Comparison of ENCODE assay signal across 12 mouse cellular contexts in genomic region chr11:79336722-79337267, GRCm38 (mm10). TPM values are rescaled to one million over a fixed set of nuclear protein-coding genes. Genes with fewer than 3 reads are reported as not detected.
A peak's percentile ranks its signal among the peaks of the same experiment; 100 is the strongest.
DNase-seq lines count a peak whose midpoint lies in the region; ATAC-seq and TF ChIP-seq lines count a peak whose summit lies in the region.
"Had no signal": no experiment of that assay in that cellular context is flagged by ENCODE, and none has a peak within 500 bp of the region (broad histone marks: within the 10 kb centered on the region; RNA-seq: fewer than 3 reads in every experiment).

No protein-coding gene starts in this region.

- peak; percentile 52 for TF ChIP-seq CTCF in lung, adult 2 months (IDR thresholded peaks at IDR 0.05; ENCODE audit: insufficient read depth, low read length)
- peak; percentile 69 for TF ChIP-seq CTCF in liver, embryonic 14.5 days (IDR thresholded peaks at IDR 0.05; ENCODE audit: low read depth)

- no peak overlapping the region for H3K9ac ChIP-seq in liver, embryonic 14.5 days (replicated peaks)
- H3K9ac ChIP-seq: hindbrain, embryonic 15.5 days; limb, embryonic 15.5 days; neural tube, embryonic 12.5 days had no signal

- no peaks in the 10 kb centered on the region for H3K9me3 ChIP-seq in liver, embryonic 14.5 days (ENCODE audit: control insufficient read depth, low read length)
- peaks cover 4% of the 10 kb centered on the region; the same call in 1 of the 2 replicates for H3K9me3 ChIP-seq in forebrain, embryonic 10.5 days
- H3K9me3 ChIP-seq: hindbrain, embryonic 15.5 days; limb, embryonic 15.5 days; neural tube, embryonic 12.5 days had no signal

- no peak for TF ChIP-seq POLR2A in lung, adult 2 months (IDR thresholded peaks at IDR 0.05; ENCODE audit: borderline replicate concordance, extremely low read depth, low read depth, low read length)

- peaks cover 10% of the 10 kb centered on the region; the same call in 1 of the 2 replicates for H3K4me1 ChIP-seq in lung, adult 2 months (ENCODE audit: control insufficient read depth, insufficient read depth, low read length)
- peaks cover 4 to 10% of the 10 kb centered on the region in 2 experiments for H3K4me1 ChIP-seq in liver, embryonic 14.5 days (replicated peaks; ENCODE audit: control insufficient read depth in 2 of 2, insufficient read depth in 2 of 2, low read length in 1 of 2)
- H3K4me1 ChIP-seq in forebrain, embryonic 10.5 days = peaks cover 33% of the 10 kb centered on the region

- H3K4me2 ChIP-seq in liver, embryonic 14.5 days (ENCODE audit: low read depth) = no peak overlapping the region
- H3K4me2 ChIP-seq: hindbrain, embryonic 15.5 days; limb, embryonic 15.5 days; neural tube, embryonic 12.5 days had no signal

- peak; percentile 17 to 45 for DNase-seq in cerebellum, postnatal 14 days
- no peak for DNase-seq in cerebellum, postnatal 4 days (ENCODE audit: low spot score in 2 of 2)
- DNase-seq in lung, adult 2 months = no peak
- no peak for DNase-seq in lung, adult 18-20 months
- no peak for DNase-seq in liver, embryonic 14.5 days (ENCODE audit: low read depth in 3 of 3, low spot score in 3 of 3)
- DNase-seq in thymus, postnatal 25 days = peak; percentile 50
- no peak for DNase-seq in forebrain, embryonic 10.5 days (ENCODE audit: extremely low spot score, low spot score)
- DNase-seq in frontal cortex, postnatal 36 days (ENCODE audit: low spot score in 2 of 2) = no peak
- DNase-seq: cerebellum, adult 9-11 months had no signal

- no peak for TF ChIP-seq EP300 in liver, embryonic 14.5 days (IDR thresholded peaks at IDR 0.05; ENCODE audit: low read depth)

- WGBS in lung, adult 2 months = 93% methylated on average over 5 of the region's 5 CpGs
- 72% methylated on average over 5 of the region's 5 CpGs for WGBS in liver, embryonic 14.5 days (ENCODE audit: insufficient replicate concordance)
- WGBS in forebrain, embryonic 10.5 days = 88% methylated on average over 5 of the region's 5 CpGs

- H3K36me3 ChIP-seq in liver, embryonic 14.5 days (replicated peaks; ENCODE audit: control insufficient read depth, insufficient read depth, low read depth) = no peaks in the 10 kb centered on the region
- H3K36me3 ChIP-seq in forebrain, embryonic 10.5 days (replicated peaks) = peaks cover 7% of the 10 kb centered on the region; the same call in 1 of the 2 replicates
- H3K36me3 ChIP-seq: hindbrain, embryonic 15.5 days; limb, embryonic 15.5 days; neural tube, embryonic 12.5 days had no signal

- no peak overlapping the region for H3K27ac ChIP-seq in liver, embryonic 14.5 days
- no peak overlapping the region for H3K27ac ChIP-seq in forebrain, embryonic 10.5 days
- H3K27ac ChIP-seq: hindbrain, embryonic 15.5 days; limb, embryonic 15.5 days; neural tube, embryonic 12.5 days had no signal

- no peaks in the 10 kb centered on the region for H3K27me3 ChIP-seq in liver, embryonic 14.5 days (ENCODE audit: control insufficient read depth, insufficient read depth, low read length)
- H3K27me3 ChIP-seq in forebrain, embryonic 10.5 days (ENCODE audit: poor library complexity, severe bottlenecking) = peaks cover 13% of the 10 kb centered on the region
- H3K27me3 ChIP-seq: hindbrain, embryonic 15.5 days; limb, embryonic 15.5 days had no signal

- no peak for ATAC-seq in liver, embryonic 14.5 days (ENCODE audit: insufficient read depth)

- no peak overlapping the region for H3K4me3 ChIP-seq in lung, adult 2 months (replicated peaks; ENCODE audit: extremely low read depth, low read depth, low read length)
- no peak overlapping the region for H3K4me3 ChIP-seq in liver, embryonic 14.5 days (ENCODE audit: insufficient read depth in 1 of 2, low read depth in 2 of 2, low read length in 2 of 2)
- H3K4me3 ChIP-seq in forebrain, embryonic 10.5 days = no peak overlapping the region
- H3K4me3 ChIP-seq: hindbrain, embryonic 15.5 days; limb, embryonic 15.5 days; neural tube, embryonic 12.5 days had no signal

RNA-seq across cellular contexts. Expression of gene Nf1, which starts 2.7 kb away (rescaled TPM):
- polyA plus RNA-seq in lung, adult 2 months (2012; rRNA removed) = 11.2 and 14.9 TPM in 2 replicates
- 2.0 and 2.3 TPM in 2 replicates for polyA plus RNA-seq in liver, embryonic 14.5 days (2012; rRNA removed)
- 1.7 and 1.8 TPM in 2 replicates for polyA plus RNA-seq in liver, embryonic 14.5 days (2014; fragmentation: Nextera tagmentation; extraction: Ambion mirVana)
- polyA plus RNA-seq in forebrain, embryonic 10.5 days (2016; fragmentation: Nextera tagmentation; extraction: Ambion mirVana) = 6.0 and 7.4 TPM in 2 replicates

RNA-seq across cellular contexts. Expression of gene Gm9964, which starts 40.1 kb away (rescaled TPM):
- polyA plus RNA-seq in lung, adult 2 months (2012; rRNA removed) = not detected in 2 replicates
- polyA plus RNA-seq in liver, embryonic 14.5 days (2012; rRNA removed) = not detected in 2 replicates
- not detected in 2 replicates for polyA plus RNA-seq in liver, embryonic 14.5 days (2014; fragmentation: Nextera tagmentation; extraction: Ambion mirVana)
- 0.22 TPM in 1 of 2 replicates, not detected in the other for polyA plus RNA-seq in forebrain, embryonic 10.5 days (2016; fragmentation: Nextera tagmentation; extraction: Ambion mirVana)
- polyA plus RNA-seq: hindbrain, embryonic 15.5 days; limb, embryonic 15.5 days; neural tube, embryonic 12.5 days had no signal

Comparison
In these comparisons a context has a peak if more than half of its experiments do, and no peak if none do; other contexts are left out.
1. DNase-seq: peak in cerebellum, postnatal 14 days (2 of 2) and thymus, postnatal 25 days (single experiment); none in cerebellum, postnatal 4 days (0 of 2), lung, adult 2 months (single experiment), lung, adult 18-20 months (0 of 2), liver, embryonic 14.5 days (0 of 3), forebrain, embryonic 10.5 days (single experiment) and frontal cortex, postnatal 36 days (0 of 2).